ENCODE assay signal across 27 mouse cellular contexts in genomic region chr5:134268751-134269150, GRCm38 (mm10). TPM values are rescaled to one million over a fixed set of nuclear protein-coding genes. Genes with fewer than 3 reads are reported as not detected.
DNase-seq lines count a peak whose midpoint lies in the region; ATAC-seq and TF ChIP-seq lines count a peak whose summit lies in the region.
"Had no signal": no experiment of that assay in that cellular context is flagged by ENCODE, and none has a peak within 500 bp of the region (broad histone marks: within the 10 kb centered on the region; RNA-seq: fewer than 3 reads in every experiment).

No protein-coding gene starts in this region.

- no peak overlapping the region for H3K4me2 ChIP-seq in heart, embryonic 16.5 days (ENCODE audit: low read depth, low read length)
- H3K4me2 ChIP-seq: embryonic facial prominence, embryonic 12.5 days; embryonic facial prominence, embryonic 15.5 days; forebrain, embryonic 15.5 days; heart, embryonic 13.5 days; hindbrain, embryonic 12.5 days; hindbrain, embryonic 15.5 days had no signal

- no peak overlapping the region for H3K4me3 ChIP-seq in heart, embryonic 16.5 days (ENCODE audit: low read length)
- no peak overlapping the region for H3K4me3 ChIP-seq in spleen, adult 2 months (ENCODE audit: extremely low read depth, insufficient read depth, insufficient read length)
- H3K4me3 ChIP-seq: embryonic facial prominence, embryonic 12.5 days; embryonic facial prominence, embryonic 15.5 days; forebrain, embryonic 15.5 days; heart, adult 2 months; heart, embryonic 10.5 days; heart, embryonic 13.5 days; hindbrain, embryonic 12.5 days; hindbrain, embryonic 15.5 days had no signal

- no peak for ATAC-seq in heart, embryonic 16.5 days (replicated peaks; ENCODE audit: extremely low read depth, insufficient read depth, low FRiP score)
- ATAC-seq: forebrain, embryonic 15.5 days; Patski had no signal

- no peaks in the 10 kb centered on the region for H3K27me3 ChIP-seq in heart, embryonic 16.5 days (ENCODE audit: control insufficient read depth, insufficient read depth, low read length)
- no peaks in the 10 kb centered on the region for H3K27me3 ChIP-seq in spleen, adult 2 months (ENCODE audit: control insufficient read depth, insufficient read depth, low read length)
- H3K27me3 ChIP-seq: CH12.LX; embryonic facial prominence, embryonic 12.5 days; embryonic facial prominence, embryonic 15.5 days; forebrain, embryonic 15.5 days; heart, embryonic 13.5 days; hindbrain, embryonic 12.5 days; hindbrain, embryonic 15.5 days; Patski had no signal

- no peak for TF ChIP-seq CTCF in spleen, adult 2 months (IDR thresholded peaks at IDR 0.05; ENCODE audit: extremely low read depth, insufficient read depth, insufficient read length, insufficient replicate concordance)

- whole genome bisulfite sequencing in heart, embryonic 16.5 days, result 94% methylated on average over 8 of the region's 8 CpGs
- WGBS in spleen, adult 2 months, result 91% methylated on average over 8 of the region's 8 CpGs

- no peak for TF ChIP-seq POLR2A in spleen, adult 2 months (IDR thresholded peaks at IDR 0.05; ENCODE audit: low read depth, low read length)

- H3K9ac ChIP-seq in heart, embryonic 16.5 days (ENCODE audit: low read length), result no peak overlapping the region
- H3K9ac ChIP-seq: embryonic facial prominence, embryonic 12.5 days; embryonic facial prominence, embryonic 15.5 days; forebrain, embryonic 15.5 days; heart, embryonic 13.5 days; hindbrain, embryonic 12.5 days; hindbrain, embryonic 15.5 days had no signal

- H3K27ac ChIP-seq in heart, embryonic 16.5 days (ENCODE audit: low read length), result peak overlapping the region; percentile 28; the same call in 1 of the 2 replicates
- H3K27ac ChIP-seq in spleen, adult 2 months (ENCODE audit: insufficient read depth, low read length), result peak overlapping the region; percentile 74
- H3K27ac ChIP-seq: embryonic facial prominence, embryonic 12.5 days; embryonic facial prominence, embryonic 15.5 days; forebrain, embryonic 15.5 days; heart, adult 2 months; heart, embryonic 10.5 days; heart, embryonic 13.5 days; hindbrain, embryonic 12.5 days; hindbrain, embryonic 15.5 days had no signal

- no peaks in the 10 kb centered on the region for H3K9me3 ChIP-seq in heart, embryonic 16.5 days (replicated peaks; ENCODE audit: control insufficient read depth, low read length)
- H3K9me3 ChIP-seq: embryonic facial prominence, embryonic 12.5 days; embryonic facial prominence, embryonic 15.5 days; forebrain, embryonic 15.5 days; G1E; heart, embryonic 10.5 days; heart, embryonic 13.5 days; hindbrain, embryonic 12.5 days; hindbrain, embryonic 15.5 days had no signal

- H3K4me1 ChIP-seq in heart, embryonic 16.5 days (ENCODE audit: control insufficient read depth, insufficient read depth, low read length), result no peaks in the 10 kb centered on the region
- H3K4me1 ChIP-seq in spleen, adult 2 months (ENCODE audit: control insufficient read depth, insufficient read depth, insufficient read length), result peaks cover 5% of the 10 kb centered on the region; the same call in 1 of the 2 replicates
- H3K4me1 ChIP-seq: embryonic facial prominence, embryonic 12.5 days; forebrain, embryonic 15.5 days; heart, embryonic 10.5 days; heart, embryonic 13.5 days; hindbrain, embryonic 12.5 days; hindbrain, embryonic 15.5 days had no signal

- DNase-seq in heart, adult 18-20 months, result no peak
- DNase-seq in spleen, adult 2 months (ENCODE audit: low read depth in 1 of 2, low spot score in 2 of 2), result no peak
- no peak for DNase-seq in spleen, postnatal 10 days (ENCODE audit: low spot score in 2 of 2)
- DNase-seq in CD4-positive helper T cell, adult 2 months (ENCODE audit: low read depth, low spot score), result peak; percentile 38
- DNase-seq in induced T-regulatory cell, adult 2 months (ENCODE audit: low read depth), result peak; percentile 53
- DNase-seq in right cerebral cortex, adult 18-20 months, result no peak
- no peak for DNase-seq in testis, postnatal 14 days (ENCODE audit: low spot score)
- DNase-seq: adrenal gland, postnatal 10 days; adrenal gland, postnatal 36 days; B cell, adult 2 months; cerebellum, adult 11 months; cerebellum, adult 2 months; cerebellum, adult 9-11 months; cerebellum, postnatal 25 days; gastrocnemius, postnatal 25 days; heart, adult 2 months had no signal

- peaks cover 75% of the 10 kb centered on the region for H3K36me3 ChIP-seq in heart, embryonic 16.5 days (ENCODE audit: control insufficient read depth, insufficient read depth)
- H3K36me3 ChIP-seq in spleen, adult 2 months (ENCODE audit: control insufficient read depth, insufficient read depth, low read length), result peaks cover 23% of the 10 kb centered on the region

RNA-seq across cellular contexts. Expression of gene Ncf1, which starts 39.3 kb away (rescaled TPM):
- 3.0 and 3.5 TPM in 2 replicates for polyA plus RNA-seq in heart, embryonic 16.5 days (2015; fragmentation: Nextera tagmentation; extraction: Ambion mirVana)
- total RNA-seq in heart, adult 18-20 months (2021), result 1 to 10 TPM; 7.1 to 8.3 TPM
- 103 and 151 TPM in 2 replicates for polyA plus RNA-seq in spleen, adult 2 months (2012; rRNA removed)

RNA-seq across cellular contexts. Expression of gene Gtf2i, which starts 45.8 kb away (rescaled TPM):
- 116 and 132 TPM in 2 replicates for polyA plus RNA-seq in heart, embryonic 16.5 days (2015; fragmentation: Nextera tagmentation; extraction: Ambion mirVana)
- total RNA-seq in heart, adult 18-20 months (2021), result 100 to 1,000 TPM; 188 to 197 TPM
- polyA plus RNA-seq in spleen, adult 2 months (2012; rRNA removed), result 44.7 and 48.2 TPM in 2 replicates

Comparison
In these comparisons a context has a peak if more than half of its experiments do, and no peak if none do; other contexts are left out.
1. DNase-seq: peak in CD4-positive helper T cell, adult 2 months (single experiment) and induced T-regulatory cell, adult 2 months (single experiment); none in heart, adult 18-20 months (0 of 2), spleen, adult 2 months (0 of 2), spleen, postnatal 10 days (0 of 2), right cerebral cortex, adult 18-20 months (single experiment) and testis, postnatal 14 days (single experiment).
2. RNA of gene Ncf1, which starts 39.3 kb away (polyA plus RNA-seq): 103 to 151 TPM in spleen, adult 2 months; 3.0 to 3.5 TPM in heart, embryonic 16.5 days; every median in the first group is over 10 times any median in the second.